Mouse (Mus musculus): ENCODE data around the gene Zfp296.
A peak's percentile ranks its signal among the peaks of the same experiment; 100 is the strongest.
"Not testable (repeated sequence)": the region's sequence is repeated elsewhere in the genome, so short reads cannot be mapped to it uniquely, and the experiment has no call there.

The Zfp296 gene

GRCm38 (mm10) chr7:19562643-19563410 lies 14.3 kb upstream of the Zfp296 start, which contains the start of gene Ppp1r37:
Ppp1r37 (minus strand) TSS chr7:19563076.
- no peak for DNase-seq (ENCODE audit: low spot score)

GRCm38 (mm10) chr7:19563884-19564283 lies 13.2 kb upstream of the Zfp296 start:
- DNase-seq (ENCODE audit: low spot score): no peak

GRCm38 (mm10) chr7:19564455-19564854 lies 12.6 kb upstream of the Zfp296 start:
- DNase-seq (ENCODE audit: low spot score): no peak

GRCm38 (mm10) chr7:19565803-19566202 lies 11.3 kb upstream of the Zfp296 start:
- no peak for DNase-seq (ENCODE audit: low spot score)

GRCm38 (mm10) chr7:19567426-19567825 lies 9.7 kb upstream of the Zfp296 start:
- no peak for DNase-seq (ENCODE audit: low spot score)

GRCm38 (mm10) chr7:19569647-19570046 lies 7.4 kb upstream of the Zfp296 start:
- no peak for DNase-seq (ENCODE audit: low spot score)

GRCm38 (mm10) chr7:19572926-19573775 lies 3.9 kb upstream of the Zfp296 start:
- peak; percentile 83 for DNase-seq (ENCODE audit: low spot score)

- no peak for DNase-seq (ENCODE audit: low spot score)
These were observed 3.3 kb upstream of the Zfp296 start for GRCm38 (mm10) chr7:19573776-19574140.

- no peak for DNase-seq (ENCODE audit: low spot score)
These were observed 1.5 kb upstream of the Zfp296 start for GRCm38 (mm10) chr7:19575559-19575958.

GRCm38 (mm10) chr7:19577877-19578414 lies 859 bp downstream of the Zfp296 start:
- no peak for DNase-seq (ENCODE audit: low spot score)

- no peak for DNase-seq (ENCODE audit: low spot score)
These were observed 1.3 kb downstream of the Zfp296 start for GRCm38 (mm10) chr7:19578436-19578835.

- DNase-seq (ENCODE audit: low spot score): no peak
These were observed 2.7 kb downstream of the Zfp296 start for GRCm38 (mm10) chr7:19579751-19580150.

GRCm38 (mm10) chr7:19580634-19581033 lies 3.5 kb downstream of the Zfp296 start:
- no peak for DNase-seq (ENCODE audit: low spot score)

GRCm38 (mm10) chr7:19586269-19586668 lies 9.2 kb downstream of the Zfp296 start:
- DNase-seq (ENCODE audit: low spot score): no peak

- no peak for DNase-seq (ENCODE audit: low spot score)
These were observed 12.1 kb downstream of the Zfp296 start for GRCm38 (mm10) chr7:19589207-19589606.

- DNase-seq (ENCODE audit: low spot score): peak; percentile 48
These were observed 12.8 kb downstream of the Zfp296 start for GRCm38 (mm10) chr7:19589917-19590316.

- no peak for DNase-seq (ENCODE audit: low spot score)
These were observed 16.1 kb downstream of the Zfp296 start for GRCm38 (mm10) chr7:19593061-19593730.

- DNase-seq (ENCODE audit: low spot score): peak; percentile 66
These were observed 23.5 kb downstream of the Zfp296 start for GRCm38 (mm10) chr7:19600562-19600961.

- no peak for DNase-seq (ENCODE audit: low spot score)
These were observed 26.0 kb downstream of the Zfp296 start for GRCm38 (mm10) chr7:19603055-19603454.

GRCm38 (mm10) chr7:19603849-19604605 lies 26.9 kb downstream of the Zfp296 start, which contains the start of gene Clasrp:
Clasrp (minus strand) TSS chr7:19604486.
- peak; percentile 95 for DNase-seq (ENCODE audit: low spot score)

- DNase-seq (ENCODE audit: low spot score): not testable (repeated sequence)
These were observed 27.6 kb downstream of the Zfp296 start for GRCm38 (mm10) chr7:19604606-19605214.
